Mouse (Mus musculus) granulocyte monocyte progenitor cell, adult 5-6 weeks (primary cell): Measurements from ENCODE around the gene Gjb3. TPM values are rescaled to one million over a fixed set of nuclear protein-coding genes. Genes with fewer than 3 reads are reported as not detected.

Experiments
- ATAC-seq: replicated peaks from 2 replicates; pipeline ENCODE4 v1.8.0; 2016; ENCODE audit warnings: mild to moderate bottlenecking, moderate TSS enrichment, inconsistent platforms; ENCODE audit not compliant: poor library complexity, severe bottlenecking
- total RNA-seq, 2 experiments: library from RNA; stranded (forward) in 1 of 2; stranded (reverse) in 1 of 2; fragments of 200-712, 200-1000 nt in 1 of 2; fragments of >200 nt in 1 of 2; fragmentation: Nextera tagmentation in 1 of 2; gene quantifications; 2 replicates each; pipeline ENCODE4 v1.2.3; 2014 to 2017

The Gjb3 gene
- total RNA-seq, 2 experiments from 2014 or later, result 0.82 TPM; not detected in 1

GRCm38 (mm10) chr4:127341372-127341771, 10.7 kb upstream of the Gjb3 start:
- ATAC-seq, result no peak

DNA sequence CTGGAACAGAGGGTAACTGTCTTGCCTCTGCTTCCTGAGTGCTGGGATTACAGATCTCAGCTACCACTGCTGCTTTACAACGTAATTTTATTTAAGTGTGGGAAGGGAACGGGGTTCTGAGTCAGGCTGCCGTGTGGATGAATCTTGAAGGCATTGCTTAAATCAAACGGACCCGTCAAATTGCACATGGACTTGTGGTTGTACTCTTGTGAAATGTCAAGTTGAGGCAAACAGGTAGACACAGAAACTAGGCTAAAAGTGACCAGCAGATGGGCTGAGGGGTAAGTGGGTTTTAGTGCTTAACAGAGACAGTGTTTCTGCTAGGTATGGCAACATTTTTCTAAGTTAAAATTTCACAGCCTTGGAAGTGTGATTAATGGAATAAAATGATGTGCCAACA, 7.0 kb upstream of the Gjb3 start:
- ATAC-seq, result peak; percentile 56

DNA sequence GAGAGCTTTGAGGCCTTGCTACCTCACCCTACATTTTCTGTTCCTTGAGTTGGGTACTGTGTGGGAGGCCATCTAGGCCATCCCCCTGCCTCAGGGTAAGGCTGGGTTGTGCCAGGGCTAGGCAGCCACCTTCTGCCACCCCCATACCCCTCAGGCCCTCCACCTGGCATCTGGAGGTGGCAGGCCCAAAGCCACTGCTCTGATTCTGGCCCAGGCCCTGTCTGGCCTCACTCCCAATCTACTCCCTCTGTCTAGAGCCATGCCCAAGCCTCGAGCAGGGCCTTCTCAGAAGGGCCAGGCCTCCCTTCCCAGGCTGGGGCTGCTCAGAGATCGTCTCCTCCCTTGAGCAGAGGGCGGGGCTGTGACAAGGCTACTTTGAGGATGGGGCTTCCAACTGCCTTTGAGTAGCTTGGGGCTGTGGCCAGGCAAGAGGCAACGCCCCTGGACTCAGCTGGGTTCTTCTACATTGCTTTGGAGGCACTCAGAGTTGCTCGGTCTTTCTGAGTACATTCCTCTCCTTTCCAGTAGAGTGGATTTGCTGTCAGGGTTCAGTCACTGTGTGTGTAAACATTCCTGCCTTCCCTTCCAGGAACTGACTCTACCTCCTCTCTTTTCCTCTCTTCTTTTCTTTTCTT, 4.3 kb upstream of the Gjb3 start:
- no peak for ATAC-seq

DNA sequence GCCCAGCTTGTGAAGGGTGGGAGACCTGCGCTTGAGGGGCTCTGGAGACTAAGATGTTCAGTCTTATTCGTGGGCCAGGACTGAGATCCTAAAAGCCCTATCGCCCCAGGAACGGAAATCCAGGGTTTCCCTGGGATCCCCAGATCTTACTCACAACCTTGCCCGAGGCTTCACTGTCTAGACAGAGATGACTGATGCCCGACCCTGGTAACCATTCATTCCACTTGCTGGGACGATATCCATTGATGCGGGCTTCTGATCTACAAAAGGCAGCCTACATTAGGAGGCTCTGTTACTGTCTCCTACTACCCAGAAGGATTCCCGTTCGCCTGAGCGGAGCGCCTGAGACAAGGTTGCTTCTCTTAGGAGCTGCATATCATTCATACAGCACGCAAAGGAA, 527 bp upstream of the Gjb3 start:
- ATAC-seq, result no peak

DNA sequence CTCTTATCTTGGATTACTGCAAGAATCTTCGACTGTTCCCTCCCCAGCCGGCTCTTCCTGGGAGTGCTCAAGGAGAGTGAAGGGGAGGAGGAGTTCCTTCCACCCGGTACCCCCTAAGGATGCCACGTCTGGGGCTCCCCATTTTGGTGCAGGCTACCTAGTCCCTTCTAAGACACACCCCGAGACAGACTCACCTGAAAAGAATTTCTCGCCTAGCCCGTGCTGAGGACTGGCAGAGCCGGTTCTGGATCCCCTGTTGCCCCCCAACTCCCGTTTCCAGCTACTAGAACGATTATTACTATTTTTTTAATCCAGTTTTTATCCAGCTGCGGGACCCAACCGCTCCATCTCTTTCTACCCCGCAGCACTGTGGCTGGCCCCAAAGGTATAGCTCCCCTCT, 893 bp downstream of the Gjb3 start:
- no peak for ATAC-seq

DNA sequence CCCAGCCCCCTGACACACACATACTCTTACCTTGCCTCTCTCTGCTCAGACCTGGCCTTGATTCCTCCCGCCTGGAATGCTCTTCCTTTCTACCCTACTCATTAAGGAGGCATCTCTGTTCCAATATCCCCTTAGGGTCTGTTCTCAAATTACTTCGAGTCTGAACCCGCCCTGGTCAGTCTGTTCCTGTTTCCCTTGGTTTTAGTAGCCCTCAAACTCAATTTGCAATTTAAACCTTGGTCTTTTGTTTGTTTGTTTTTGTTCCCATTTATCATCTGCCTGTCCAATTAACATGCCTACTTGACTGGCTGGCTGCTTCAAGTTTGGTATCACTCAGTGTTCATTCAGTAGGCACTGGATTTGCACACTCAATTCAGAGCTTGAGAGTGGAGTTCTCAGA, 1.6 kb downstream of the Gjb3 start:
- no peak for ATAC-seq

DNA sequence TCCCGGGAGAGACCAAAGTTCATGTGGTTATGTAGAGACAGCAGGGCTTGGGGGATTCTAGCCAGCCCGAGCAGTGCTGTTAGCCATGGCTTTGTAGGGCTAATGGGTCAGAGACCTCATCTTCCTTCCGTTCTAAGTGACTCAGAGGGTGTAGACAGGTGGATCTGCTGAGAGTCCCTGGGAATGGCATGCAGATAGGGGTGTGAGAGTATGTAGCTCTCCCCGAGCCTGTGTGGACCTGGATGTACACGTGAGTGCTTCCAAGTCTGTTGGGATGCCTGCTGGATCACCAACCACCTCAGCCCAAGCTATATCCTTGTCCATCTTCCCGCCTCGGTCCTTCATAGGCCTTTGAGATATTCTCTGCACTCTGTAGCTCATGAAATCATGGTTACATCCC, 2.3 kb downstream of the Gjb3 start:
- no peak for ATAC-seq

DNA sequence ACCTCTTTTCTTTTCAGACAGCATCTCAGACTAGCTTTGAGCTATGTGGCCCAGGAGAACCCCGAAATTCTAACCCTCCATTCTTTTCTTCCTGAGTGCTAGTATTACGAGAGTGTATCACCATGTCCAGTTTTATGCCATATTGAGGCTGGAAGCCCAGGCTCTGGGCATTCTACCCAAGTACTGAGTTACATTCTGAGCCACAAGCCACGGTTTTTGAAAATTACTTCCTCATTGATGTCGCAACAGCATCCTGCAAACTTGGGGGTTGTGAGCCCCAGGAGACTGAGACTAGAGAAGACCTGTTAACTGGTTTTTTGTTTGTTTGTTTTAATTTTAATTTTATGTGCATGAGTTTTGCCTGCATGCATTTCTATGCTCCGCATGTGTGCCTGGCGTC, 2.9 kb downstream of the Gjb3 start:
- peak; percentile 72 for ATAC-seq

- ATAC-seq, result peak; percentile 19
Observed at GRCm38 (mm10) chr4:127327258-127327657, 3.4 kb downstream of the Gjb3 start.

- ATAC-seq, result no peak
Observed at GRCm38 (mm10) chr4:127325276-127325675, 5.4 kb downstream of the Gjb3 start.

DNA sequence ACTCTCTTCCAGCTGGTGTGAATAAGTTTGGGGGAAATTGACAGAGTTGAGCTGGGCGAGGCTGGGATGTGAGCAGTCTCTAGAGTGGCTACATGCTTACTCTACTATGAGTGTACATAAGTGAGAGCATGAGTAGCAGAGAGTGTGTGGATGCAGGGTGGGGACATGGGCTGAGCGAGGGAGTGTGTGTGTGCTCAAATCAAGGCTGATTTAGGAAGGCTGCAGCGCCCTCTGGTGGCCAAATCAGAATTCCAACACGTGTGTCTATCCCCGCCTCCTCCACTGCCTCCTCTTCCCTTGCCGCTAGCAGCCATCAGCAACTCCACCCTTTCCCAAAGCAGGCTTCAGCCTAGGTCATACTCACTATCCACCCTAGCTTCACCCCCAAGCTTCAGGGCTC, 5.9 kb downstream of the Gjb3 start:
- ATAC-seq, result peak; percentile 75

DNA sequence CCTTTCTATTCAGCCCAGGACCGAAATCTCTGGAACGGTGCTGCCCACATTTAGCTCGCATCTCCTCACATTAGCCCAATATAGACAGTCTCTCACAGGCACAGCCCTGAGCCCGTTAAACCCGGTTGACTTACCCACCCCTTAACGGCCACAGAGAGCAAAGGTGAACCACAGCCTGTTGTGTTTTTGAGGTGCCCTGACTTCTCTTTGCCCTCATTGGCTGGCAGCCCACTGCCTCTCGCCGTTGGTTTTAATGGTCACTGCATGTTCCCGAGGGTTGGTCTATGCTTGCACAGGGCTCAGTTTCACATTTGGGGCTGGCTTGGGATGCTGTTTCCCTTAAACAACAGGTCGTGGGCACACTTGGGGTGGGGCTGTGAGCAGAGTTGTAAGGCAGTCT, 6.3 kb downstream of the Gjb3 start:
- no peak for ATAC-seq

DNA sequence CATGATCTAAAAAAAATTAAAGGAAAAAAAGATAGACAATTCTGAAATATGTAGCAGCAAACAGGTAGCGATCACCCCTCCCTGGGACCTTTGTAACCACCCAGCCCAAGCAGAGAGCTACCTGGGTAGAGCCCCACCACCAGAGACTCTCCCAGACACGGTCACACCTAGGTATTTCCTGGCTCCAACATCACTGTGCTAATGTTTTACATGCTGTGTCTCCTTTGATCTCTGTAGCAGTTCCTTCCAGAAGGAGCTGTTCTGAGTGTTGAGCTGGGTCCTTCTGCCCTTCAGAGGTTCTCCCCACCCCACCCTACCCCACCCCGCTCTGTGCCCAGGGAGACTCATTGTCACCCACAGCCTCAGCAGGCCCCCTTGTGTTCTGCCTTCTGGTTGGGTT, 7.0 kb downstream of the Gjb3 start:
- ATAC-seq, result no peak

DNA sequence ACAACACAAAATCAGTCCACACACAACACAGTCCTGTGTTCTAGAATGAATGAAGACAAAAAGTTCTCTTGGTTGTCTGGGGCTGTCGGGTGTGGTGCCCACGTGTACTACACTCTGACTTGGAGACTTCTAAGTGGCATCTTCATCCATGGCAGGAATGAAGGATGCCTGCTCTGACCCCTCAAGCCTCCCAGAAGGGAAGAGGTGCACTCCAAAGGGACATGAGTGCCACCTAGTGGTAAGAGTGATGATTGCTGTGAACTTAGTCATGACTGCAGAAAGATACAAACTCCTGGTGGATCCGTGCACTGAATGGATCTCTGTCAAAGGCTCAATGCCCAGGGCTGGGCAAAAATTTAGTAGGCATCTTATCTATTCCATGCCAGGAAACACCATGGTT, 11.0 kb downstream of the Gjb3 start:
- peak; percentile 89 for ATAC-seq

- no peak for ATAC-seq
Observed at GRCm38 (mm10) chr4:127317143-127317542, 13.5 kb downstream of the Gjb3 start.

DNA sequence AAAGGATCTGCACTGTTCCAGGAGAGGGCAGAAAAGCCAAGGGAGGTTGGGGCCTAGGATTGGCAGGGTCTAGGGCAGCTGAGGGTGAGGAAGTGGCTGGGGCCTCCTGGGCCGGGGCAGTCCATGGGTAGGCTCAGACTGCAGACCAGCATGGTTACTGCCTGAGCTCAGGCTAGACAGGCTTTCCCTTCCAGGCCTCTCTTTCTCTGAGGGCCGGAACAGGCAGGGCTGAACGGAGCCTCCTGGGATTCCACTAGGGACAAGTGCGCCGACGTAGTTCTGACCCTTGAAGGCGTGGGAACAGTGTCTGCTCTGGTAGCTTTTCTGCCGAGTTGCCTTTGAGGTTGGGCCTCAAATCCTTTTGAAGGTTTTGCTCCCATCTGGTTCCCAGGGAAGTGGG, 14.9 kb downstream of the Gjb3 start:
- no peak for ATAC-seq

GRCm38 (mm10) chr4:127314585-127314984, 16.1 kb downstream of the Gjb3 start:
- no peak for ATAC-seq

- ATAC-seq, result peak; percentile 90
Observed at GRCm38 (mm10) chr4:127313861-127314260, 16.8 kb downstream of the Gjb3 start, which contains the start of gene Gja4. Gja4 (minus strand) TSS chr4:127314039.

DNA sequence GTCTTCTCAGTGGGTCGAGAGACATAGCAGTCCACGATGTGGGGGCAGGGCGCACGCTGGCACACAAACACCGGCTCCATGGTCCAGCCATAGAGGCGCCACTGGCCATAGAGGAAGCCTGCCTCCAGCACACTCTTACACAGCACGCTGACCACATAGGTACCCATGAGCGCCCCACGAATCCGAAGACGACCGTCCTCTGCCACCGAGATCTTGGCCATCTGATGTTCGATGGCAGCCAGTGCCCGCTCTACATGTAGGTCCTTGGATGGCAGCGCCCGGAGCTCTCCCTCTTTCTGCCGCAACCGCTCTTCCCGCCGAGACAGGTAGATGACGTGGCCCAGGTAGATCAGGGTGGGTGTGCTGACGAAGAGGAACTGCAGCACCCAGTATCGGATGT, 18.3 kb downstream of the Gjb3 start:
- ATAC-seq, result no peak

- no peak for ATAC-seq
Observed at GRCm38 (mm10) chr4:127311561-127311960, 19.1 kb downstream of the Gjb3 start.

- no peak for ATAC-seq
Observed at GRCm38 (mm10) chr4:127306915-127307314, 23.7 kb downstream of the Gjb3 start.

GRCm38 (mm10) chr4:127303796-127304195, 26.8 kb downstream of the Gjb3 start:
- no peak for ATAC-seq

DNA sequence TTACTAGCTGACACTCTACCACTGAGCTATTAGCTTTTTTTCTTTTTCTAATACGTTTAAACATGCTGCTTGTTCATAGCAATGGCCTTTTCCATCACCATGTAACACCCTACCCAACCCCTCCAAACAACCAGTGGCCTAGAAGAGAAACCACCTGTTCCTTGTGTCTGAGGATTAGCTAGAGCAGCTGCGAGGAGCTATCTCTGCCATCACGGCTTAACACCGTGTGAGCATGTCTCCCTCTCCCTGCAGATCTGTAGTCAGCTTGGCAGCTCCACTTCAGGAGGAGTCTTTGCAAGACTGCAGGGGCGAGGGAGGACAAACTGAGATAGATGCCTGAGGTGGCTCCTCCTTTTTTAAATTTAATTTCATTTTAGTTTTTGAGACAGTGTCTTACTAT, 30.1 kb downstream of the Gjb3 start:
- ATAC-seq, result no peak
